Mouse (Mus musculus) layer of hippocampus, postnatal 25 days (tissue): Measurements from ENCODE around the gene Xrra1. TPM values are rescaled to one million over a fixed set of nuclear protein-coding genes. Genes with fewer than 3 reads are reported as not detected.
"Not testable (repeated sequence)": the region's sequence is repeated elsewhere in the genome, so short reads cannot be mapped to it uniquely, and the experiment has no call there.

Source experiments
- DNase-seq, 2 experiments: peaks; one replicate each; pipeline ENCODE4 v3.0.0; 2022; ENCODE audit warnings: mixed read lengths in 2 of 2, low spot score in 1 of 2; ENCODE audit errors: extremely low spot score in 1 of 2
- total RNA-seq, 2 experiments: library from RNA; stranded (reverse); gene quantifications; 2 replicates each; pipeline ENCODE4 v1.2.3; 2021

The Xrra1 gene
- total RNA-seq, result 1 to 10 TPM in 1 of 2 experiments, under 1 TPM in 1; 0.94 to 1.1 TPM

- peak; percentile 82 to 85 for DNase-seq
Measured at GRCm38 (mm10) chr7:99858813-99859585, at the start of gene Xrra1. Gene Xrra1 (plus strand): TSS chr7:99859116.

GRCm38 (mm10) chr7:99810814-99811213 lies 48.1 kb upstream of the Xrra1 start:
- DNase-seq, result no peak

GRCm38 (mm10) chr7:99811661-99812060 lies 47.3 kb upstream of the Xrra1 start:
- no peak for DNase-seq

- DNase-seq, result peak in 1 of 2 experiments; percentile 47
Measured at GRCm38 (mm10) chr7:99813394-99813793, 45.5 kb upstream of the Xrra1 start.

GRCm38 (mm10) chr7:99818181-99818725 lies 40.7 kb upstream of the Xrra1 start:
- DNase-seq, result not testable (repeated sequence)

- no peak for DNase-seq
Measured at GRCm38 (mm10) chr7:99821953-99822352, 37.0 kb upstream of the Xrra1 start.

- DNase-seq, result no peak
Measured at GRCm38 (mm10) chr7:99822426-99822825, 36.5 kb upstream of the Xrra1 start.

- no peak for DNase-seq
Measured at GRCm38 (mm10) chr7:99823045-99823663, 35.8 kb upstream of the Xrra1 start.

GRCm38 (mm10) chr7:99824649-99825483 lies 34.0 kb upstream of the Xrra1 start:
- no peak for DNase-seq

- DNase-seq, result no peak
Measured at GRCm38 (mm10) chr7:99825511-99825910, 33.4 kb upstream of the Xrra1 start.

GRCm38 (mm10) chr7:99826096-99826495 lies 32.8 kb upstream of the Xrra1 start:
- no peak for DNase-seq

- peak; percentile 70 to 80 for DNase-seq
Measured at GRCm38 (mm10) chr7:99828083-99828570, 30.8 kb upstream of the Xrra1 start, which contains the start of gene Neu3. Gene Neu3 (minus strand): TSS chr7:99828417.

- no peak for DNase-seq
Measured at GRCm38 (mm10) chr7:99833115-99833845, 25.6 kb upstream of the Xrra1 start.

- DNase-seq, result no peak
Measured at GRCm38 (mm10) chr7:99833846-99834222, 25.1 kb upstream of the Xrra1 start.

- DNase-seq, result no peak
Measured at GRCm38 (mm10) chr7:99834314-99834853, 24.5 kb upstream of the Xrra1 start.

GRCm38 (mm10) chr7:99836781-99837180 lies 22.1 kb upstream of the Xrra1 start:
- DNase-seq, result no peak

- DNase-seq, result no peak
Measured at GRCm38 (mm10) chr7:99837358-99838071, 21.4 kb upstream of the Xrra1 start.

- no peak for DNase-seq
Measured at GRCm38 (mm10) chr7:99838241-99838640, 20.7 kb upstream of the Xrra1 start.
